In genomic region chr6:42547461-42547860, GRCm38 (mm10) we compare ENCODE assay signal across 25 mouse cellular contexts. TPM values are rescaled to one million over a fixed set of nuclear protein-coding genes. Genes with fewer than 3 reads are reported as not detected.
DNase-seq lines count a peak whose midpoint lies in the region; ATAC-seq lines count a peak whose summit lies in the region.
"Had no signal": no experiment of that assay in that cellular context is flagged by ENCODE, and none has a peak within 500 bp of the region (broad histone marks: within the 10 kb centered on the region; RNA-seq: fewer than 3 reads in every experiment).

Gene Olfr455 (minus strand): TSS chr6:42547587.

- H3K9me3 ChIP-seq in intestine, embryonic 15.5 days = no peaks in the 10 kb centered on the region
- H3K9me3 ChIP-seq: forebrain, embryonic 12.5 days; G1E; heart, embryonic 10.5 days; hindbrain, embryonic 10.5 days; limb, embryonic 12.5 days; liver, embryonic 12.5 days; neural tube, embryonic 12.5 days had no signal

- H3K27ac ChIP-seq in intestine, embryonic 15.5 days = no peak within 1 kb of the TSS
- H3K27ac ChIP-seq: forebrain, embryonic 12.5 days; heart, embryonic 10.5 days; hindbrain, embryonic 10.5 days; hindbrain, postnatal 0 days; limb, embryonic 12.5 days; liver, embryonic 12.5 days; neural tube, embryonic 12.5 days had no signal

- ATAC-seq in intestine, embryonic 15.5 days = no peak
- ATAC-seq: hindbrain, postnatal 0 days; liver, embryonic 12.5 days had no signal

- H3K4me3 ChIP-seq in intestine, embryonic 15.5 days (replicated peaks) = no peak within 1 kb of the TSS
- H3K4me3 ChIP-seq: forebrain, embryonic 12.5 days; heart, embryonic 10.5 days; hindbrain, embryonic 10.5 days; limb, embryonic 12.5 days; liver, embryonic 12.5 days; neural tube, embryonic 12.5 days had no signal

- H3K36me3 ChIP-seq in intestine, embryonic 15.5 days = no peaks in the 10 kb centered on the region
- H3K36me3 ChIP-seq: forebrain, embryonic 12.5 days; G1E; heart, embryonic 10.5 days; hindbrain, embryonic 10.5 days; limb, embryonic 12.5 days; liver, embryonic 12.5 days; neural tube, embryonic 12.5 days had no signal

- no peak within 1 kb of the TSS for H3K4me2 ChIP-seq in intestine, embryonic 15.5 days (replicated peaks)
- H3K4me2 ChIP-seq: forebrain, embryonic 12.5 days; limb, embryonic 12.5 days; liver, embryonic 12.5 days; neural tube, embryonic 12.5 days had no signal

- no peak within 1 kb of the TSS for H3K9ac ChIP-seq in intestine, embryonic 15.5 days
- H3K9ac ChIP-seq: forebrain, embryonic 12.5 days; limb, embryonic 12.5 days; liver, embryonic 12.5 days; neural tube, embryonic 12.5 days had no signal

- WGBS in intestine, embryonic 15.5 days = 87% methylated on average over 4 of the region's 4 CpGs

- H3K4me1 ChIP-seq in intestine, embryonic 15.5 days (replicated peaks) = no peaks in the 10 kb centered on the region
- H3K4me1 ChIP-seq: forebrain, embryonic 12.5 days; heart, embryonic 10.5 days; hindbrain, embryonic 10.5 days; limb, embryonic 12.5 days; liver, embryonic 12.5 days; neural tube, embryonic 12.5 days had no signal

- H3K27me3 ChIP-seq in intestine, embryonic 15.5 days (replicated peaks) = no peaks in the 10 kb centered on the region
- H3K27me3 ChIP-seq: forebrain, embryonic 12.5 days; limb, embryonic 12.5 days; liver, embryonic 12.5 days; neural tube, embryonic 12.5 days had no signal

- DNase-seq in adrenal gland, adult 2 months = peak; percentile 70
- DNase-seq in adrenal gland, adult 18-20 months (ENCODE audit: low spot score in 2 of 2) = no peak
- DNase-seq in kidney, adult 9 months = peak; percentile 4
- DNase-seq in kidney, adult 11 months = no peak
- peak; percentile 62 for DNase-seq in adrenal gland, postnatal 10 days
- peak; percentile 21 for DNase-seq in lung, postnatal 14 days
- DNase-seq: cerebellum, adult 11-12 months; cerebellum, postnatal 36 days; thymus, postnatal 14 days had no signal

RNA-seq across cellular contexts. Expression of gene Olfr455, which starts in this region (rescaled TPM):
- not detected for total RNA-seq in adrenal gland, adult 2 months (2021)
- not detected in 2 replicates for polyA plus RNA-seq in adrenal gland, adult 2 months (2012; rRNA removed)
- not detected for total RNA-seq in adrenal gland, adult 18-20 months (2021)
- total RNA-seq in adrenal gland, postnatal 10 days (2021) = not detected
- polyA plus RNA-seq in intestine, embryonic 15.5 days (2015; fragmentation: Nextera tagmentation; extraction: Ambion mirVana) = not detected in 2 replicates
- total RNA-seq: G1E; gastrocnemius, postnatal 36 days; hindbrain, postnatal 0 days; layer of hippocampus, postnatal 14 days; left cerebral cortex, postnatal 10 days had no signal
- polyA plus RNA-seq: forebrain, embryonic 12.5 days; G1E; heart, embryonic 10.5 days; heart, postnatal 0 days; hindbrain, embryonic 10.5 days; hindbrain, postnatal 0 days; kidney, embryonic 14.5 days; large intestine, adult 2 months; limb, embryonic 12.5 days; liver, embryonic 12.5 days; neural tube, embryonic 12.5 days; small intestine, adult 2 months had no signal

Comparison
In these comparisons a context has a peak if more than half of its experiments do, and no peak if none do; other contexts are left out.
1. DNase-seq: peak in kidney, adult 9 months (single experiment) and lung, postnatal 14 days (single experiment); none in adrenal gland, adult 18-20 months (0 of 2) and kidney, adult 11 months (single experiment).
2. Peak in DNase-seq in adrenal gland, adult 2 months; RNA of the gene not detected or under 1 TPM.
3. Peak in DNase-seq in adrenal gland, postnatal 10 days; RNA of the gene not detected or under 1 TPM.